Mouse (Mus musculus): ENCODE data around the gene Pde2a. TPM values are rescaled to one million over a fixed set of nuclear protein-coding genes. Genes with fewer than 3 reads are reported as not detected.

Gene Pde2a
- polyA plus RNA-seq, 1 experiment from 2014 or later = 16.9 TPM

DNA sequence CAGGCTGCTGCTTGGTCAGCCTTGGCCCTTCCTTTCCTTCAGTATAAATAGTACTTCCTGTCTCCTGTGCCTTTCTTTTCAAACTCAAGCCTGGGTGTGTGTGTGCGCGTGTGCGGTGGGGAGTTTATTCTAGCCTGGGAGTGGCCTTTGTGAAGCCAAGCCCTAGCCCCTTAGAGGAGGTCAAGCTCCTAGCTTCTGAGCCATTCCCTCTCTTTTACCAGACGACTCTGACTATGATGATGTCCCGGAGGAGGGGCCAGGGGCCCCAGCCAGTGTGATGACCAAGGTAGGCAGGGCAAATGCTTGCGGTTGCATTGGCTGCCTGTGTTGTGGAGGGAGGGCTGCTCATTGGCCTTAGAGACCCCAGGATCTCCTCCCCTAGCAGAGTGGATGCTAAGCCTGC lies 36.2 kb upstream of the Pde2a start:
- H3K27me3 ChIP-seq = no peaks in the 10 kb centered on the region
- peak overlapping the region; percentile 11; the same call in 1 of the 2 replicates for H3K4me3 ChIP-seq
- no peak overlapping the region for H3K9ac ChIP-seq
- H3K9me3 ChIP-seq = no peaks in the 10 kb centered on the region
- peaks cover 12% of the 10 kb centered on the region; the same call in 1 of the 2 replicates for H3K36me3 ChIP-seq
- H3K4me2 ChIP-seq = peak overlapping the region; percentile 46
- peak overlapping the region; percentile 89 for H3K27ac ChIP-seq
- peaks cover 44% of the 10 kb centered on the region for H3K4me1 ChIP-seq
- peak; percentile 67 for ATAC-seq (ENCODE audit: borderline replicate concordance, extremely low read depth, low FRiP score, low TSS enrichment)
- WGBS = 11% methylated on average over 6 of the region's 6 CpGs

DNA sequence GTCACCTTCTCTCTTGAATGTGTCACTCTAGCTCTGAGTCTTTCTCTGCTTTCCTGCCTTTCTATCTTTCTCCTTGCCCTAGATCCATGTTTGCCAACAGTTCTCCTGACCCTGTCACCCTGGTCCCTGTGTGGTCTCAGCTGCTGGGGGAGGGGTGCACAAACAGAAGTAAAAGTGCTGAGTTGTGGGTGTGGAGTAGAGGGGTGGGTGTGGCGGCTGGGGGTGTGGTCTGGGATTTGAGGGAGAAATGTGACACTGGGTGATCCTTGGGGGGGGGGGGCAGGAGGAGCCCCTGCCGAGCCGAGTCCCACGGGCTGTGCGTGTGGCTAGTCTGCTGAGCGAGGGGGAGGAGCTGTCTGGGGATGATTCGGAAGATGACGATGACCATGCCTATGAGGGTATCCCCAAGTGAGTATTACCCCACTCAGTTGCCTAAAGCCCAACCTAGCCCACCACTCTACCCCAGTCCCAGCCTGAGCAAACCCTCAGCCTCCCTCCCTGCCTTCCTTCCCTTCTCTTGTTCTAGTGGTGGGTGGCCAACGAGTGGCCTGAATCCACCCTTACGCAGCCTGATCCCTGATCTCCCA lies 35.5 kb upstream of the Pde2a start:
- H3K27ac ChIP-seq = peak overlapping the region; percentile 89
- 35% methylated on average over 9 of the region's 10 CpGs for WGBS
- peak overlapping the region; percentile 23 for H3K9ac ChIP-seq
- H3K4me1 ChIP-seq = peaks cover 50% of the 10 kb centered on the region
- peaks cover 12% of the 10 kb centered on the region; the same call in 1 of the 2 replicates for H3K36me3 ChIP-seq
- no peaks in the 10 kb centered on the region for H3K9me3 ChIP-seq
- peak; percentile 72 for ATAC-seq (ENCODE audit: borderline replicate concordance, extremely low read depth, low FRiP score, low TSS enrichment)
- H3K4me2 ChIP-seq = peak overlapping the region; percentile 46
- H3K27me3 ChIP-seq = no peaks in the 10 kb centered on the region
- H3K4me3 ChIP-seq = 0 out of 2 replicates have a peak overlapping the region, but pooled peaks have one; percentile 11

DNA sequence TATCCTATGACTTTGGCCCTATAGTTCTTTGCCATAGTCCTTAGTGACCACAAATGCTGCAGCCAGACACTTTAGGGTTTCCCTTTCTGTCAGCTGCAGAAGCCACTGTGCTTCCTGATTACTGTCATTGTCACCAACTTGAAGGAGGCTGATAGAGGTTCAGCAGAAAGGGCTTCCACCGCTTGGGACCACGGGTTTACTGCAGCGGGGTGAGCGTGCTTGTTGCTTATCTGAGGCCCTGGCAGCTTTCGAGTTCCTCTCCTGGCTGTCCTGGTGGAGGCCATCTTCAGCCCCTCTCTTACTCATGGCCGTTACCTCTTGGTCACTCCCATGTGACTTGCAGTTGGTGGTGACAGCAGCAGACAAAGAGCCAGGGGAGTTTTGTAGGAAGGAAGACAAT lies 32.2 kb upstream of the Pde2a start:
- H3K4me2 ChIP-seq = no peak overlapping the region
- peaks cover 66% of the 10 kb centered on the region for H3K4me1 ChIP-seq
- H3K36me3 ChIP-seq = peaks cover 12% of the 10 kb centered on the region; the same call in 1 of the 2 replicates
- ATAC-seq (ENCODE audit: borderline replicate concordance, extremely low read depth, low FRiP score, low TSS enrichment) = no peak
- H3K4me3 ChIP-seq = no peak overlapping the region
- no peaks in the 10 kb centered on the region for H3K9me3 ChIP-seq
- 76% methylated on average over 6 of the region's 6 CpGs for WGBS
- no peaks in the 10 kb centered on the region for H3K27me3 ChIP-seq
- H3K27ac ChIP-seq = no peak overlapping the region
- H3K9ac ChIP-seq = no peak overlapping the region

DNA sequence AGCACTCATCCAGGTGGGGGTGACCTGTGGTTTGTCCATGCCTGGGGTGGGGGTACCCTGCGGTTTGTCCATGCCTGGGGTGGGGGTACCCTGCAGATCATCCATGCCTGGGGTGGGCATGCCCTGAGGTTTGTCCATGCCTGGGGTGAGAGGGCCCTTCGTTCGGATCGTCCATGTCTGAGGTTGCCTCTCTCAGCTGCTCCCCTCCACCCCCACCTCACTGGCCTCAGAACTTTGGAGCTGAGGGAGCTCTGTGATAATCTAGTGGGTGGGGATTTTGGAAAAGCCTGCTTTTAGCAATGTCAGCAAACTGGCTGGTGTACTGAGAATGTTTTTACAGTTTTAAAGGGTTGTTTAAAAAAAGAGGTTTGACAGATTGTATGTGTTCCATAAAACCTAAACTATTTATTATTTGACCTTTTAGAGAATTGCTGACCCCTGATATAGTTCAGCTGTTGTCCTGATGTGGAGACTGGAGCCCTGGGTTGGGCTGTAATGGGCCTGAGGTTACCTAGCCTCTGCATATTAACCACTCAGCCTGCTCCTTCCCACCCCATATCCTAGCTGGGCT lies 29.5 kb upstream of the Pde2a start:
- 0 out of 2 replicates have a peak overlapping the region, but pooled peaks have one; percentile 18 for H3K4me2 ChIP-seq

DNA sequence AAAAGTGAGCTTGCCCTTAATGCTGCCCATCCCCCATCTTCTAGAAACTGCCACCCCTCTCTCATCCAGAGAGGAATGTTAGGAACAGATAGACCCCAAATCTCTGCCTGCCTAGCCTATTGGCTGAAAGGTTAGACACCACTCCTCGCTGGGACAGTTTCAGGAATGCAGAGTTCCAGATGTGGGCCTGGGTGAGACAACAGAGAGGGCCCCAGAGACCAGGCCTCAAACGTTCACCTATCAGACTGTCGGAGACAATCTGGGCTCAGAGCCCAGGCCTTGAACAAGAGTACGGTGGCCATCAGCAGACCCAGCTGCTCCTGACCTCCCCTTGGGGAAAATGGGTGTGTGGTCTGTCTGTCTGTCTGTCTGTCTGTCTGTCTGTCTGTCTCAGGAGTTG lies 28.5 kb upstream of the Pde2a start:
- no peaks in the 10 kb centered on the region for H3K9me3 ChIP-seq
- WGBS = 29% methylated on average over 4 of the region's 4 CpGs
- H3K9ac ChIP-seq = no peak overlapping the region
- peaks cover 33% of the 10 kb centered on the region for H3K36me3 ChIP-seq
- peak overlapping the region; percentile 99 for H3K27ac ChIP-seq
- H3K27me3 ChIP-seq = no peaks in the 10 kb centered on the region
- H3K4me3 ChIP-seq = no peak overlapping the region
- ATAC-seq (ENCODE audit: borderline replicate concordance, extremely low read depth, low FRiP score, low TSS enrichment) = peak; percentile 3; the same call in 1 of the 2 replicates
- peaks cover 46% of the 10 kb centered on the region for H3K4me1 ChIP-seq
- peak overlapping the region; percentile 55 for H3K4me2 ChIP-seq

More for the DNA sequence above, 29.5 kb upstream of the Pde2a start:
- H3K27me3 ChIP-seq = no peaks in the 10 kb centered on the region
- H3K9ac ChIP-seq = no peak overlapping the region
- WGBS = 34% methylated on average over 4 of the region's 4 CpGs
- H3K27ac ChIP-seq = peak overlapping the region; percentile 99
- peaks cover 46% of the 10 kb centered on the region for H3K4me1 ChIP-seq
- ATAC-seq (ENCODE audit: borderline replicate concordance, extremely low read depth, low FRiP score, low TSS enrichment) = no peak; the same call in 1 of the 2 replicates
- H3K4me3 ChIP-seq = no peak overlapping the region
- no peaks in the 10 kb centered on the region for H3K9me3 ChIP-seq
- H3K36me3 ChIP-seq = peaks cover 23% of the 10 kb centered on the region

DNA sequence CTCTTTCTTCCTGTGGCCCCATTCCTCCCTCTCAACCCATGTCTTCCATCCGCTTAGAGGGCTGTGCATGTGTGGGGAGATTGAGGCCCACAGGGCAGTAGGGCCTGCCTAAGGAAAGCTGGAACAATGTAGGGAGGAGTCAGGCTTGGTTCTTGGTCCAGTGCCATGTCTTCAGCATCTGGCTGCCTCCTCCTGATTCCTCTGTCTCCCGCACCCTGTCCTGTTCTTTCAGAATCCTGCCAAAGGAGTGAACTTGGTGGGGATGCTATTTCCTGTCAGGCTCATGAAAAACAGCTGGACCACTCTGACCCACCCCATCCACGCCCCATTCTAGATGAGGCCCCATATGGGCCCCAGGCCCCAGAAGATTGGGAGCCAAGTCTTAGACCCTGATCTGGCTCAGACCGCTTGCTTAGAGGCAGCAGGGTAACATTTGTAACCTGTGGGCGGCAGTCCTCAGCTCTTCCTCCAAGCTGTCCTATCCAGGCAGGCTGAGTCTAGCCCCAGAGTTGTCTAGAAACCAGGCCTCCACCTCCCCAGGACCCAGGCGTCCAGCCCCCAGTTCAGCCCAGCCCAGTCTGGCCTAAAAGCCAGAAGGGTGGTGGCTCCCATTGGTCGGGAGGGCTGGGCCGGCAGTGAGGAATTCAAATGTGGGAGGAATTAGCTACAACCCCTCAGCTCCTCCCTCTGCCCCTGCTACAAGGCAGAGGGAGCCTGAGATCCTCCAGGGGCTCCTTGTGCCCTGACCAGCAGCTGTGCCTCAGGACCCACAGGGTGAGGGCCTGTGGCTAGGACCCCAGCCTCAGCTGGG lies 27.6 kb upstream of the Pde2a start:
- peaks cover 36% of the 10 kb centered on the region for H3K36me3 ChIP-seq
- H3K4me2 ChIP-seq = peak overlapping the region; percentile 55
- peaks cover 46% of the 10 kb centered on the region for H3K4me1 ChIP-seq
- 20% methylated on average over 8 of the region's 8 CpGs for WGBS
- peak overlapping the region; percentile 37; the same call in 1 of the 2 replicates for H3K9ac ChIP-seq
- H3K9me3 ChIP-seq = no peaks in the 10 kb centered on the region
- H3K27ac ChIP-seq = peak overlapping the region; percentile 99
- peak overlapping the region; percentile 46 for H3K4me3 ChIP-seq
- ATAC-seq (ENCODE audit: borderline replicate concordance, extremely low read depth, low FRiP score, low TSS enrichment) = peak; percentile 92
- H3K27me3 ChIP-seq = no peaks in the 10 kb centered on the region

DNA sequence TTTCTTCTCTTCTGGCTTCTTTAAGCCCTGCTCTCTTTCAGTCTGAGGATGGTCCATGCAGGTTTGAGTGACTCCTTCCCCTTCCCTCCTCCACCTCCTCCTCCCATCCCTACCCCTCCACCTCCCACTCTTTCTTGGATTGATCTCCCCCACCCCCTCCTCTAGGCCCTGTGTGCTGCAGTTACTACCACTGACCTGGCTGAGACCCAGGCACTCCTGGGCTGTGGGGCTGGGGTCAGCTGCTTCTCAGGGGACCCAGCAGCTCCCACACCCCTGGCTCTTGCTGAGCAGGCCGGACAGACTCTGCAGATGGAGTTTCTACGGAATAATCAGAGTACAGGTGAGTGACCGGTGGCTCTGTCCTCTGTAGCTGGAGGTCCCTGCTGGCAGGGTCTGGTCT lies 26.9 kb upstream of the Pde2a start:
- Histone ChIP-seq H3K4me3 (peak overlapping the region; percentile 46), H3K4me2 (peak overlapping the region; percentile 55), H3K27me3 (no peaks in the 10 kb centered on the region), H3K27ac (peak overlapping the region; percentile 99), H3K9ac (peak overlapping the region; percentile 37), H3K36me3 (peaks cover 42% of the 10 kb centered on the region), H3K9me3 (no peaks in the 10 kb centered on the region), H3K4me1 (peaks cover 46% of the 10 kb centered on the region)
- no peak for ATAC-seq (ENCODE audit: borderline replicate concordance, extremely low read depth, low FRiP score, low TSS enrichment)
- 40% methylated on average over 3 of the region's 3 CpGs for WGBS

DNA sequence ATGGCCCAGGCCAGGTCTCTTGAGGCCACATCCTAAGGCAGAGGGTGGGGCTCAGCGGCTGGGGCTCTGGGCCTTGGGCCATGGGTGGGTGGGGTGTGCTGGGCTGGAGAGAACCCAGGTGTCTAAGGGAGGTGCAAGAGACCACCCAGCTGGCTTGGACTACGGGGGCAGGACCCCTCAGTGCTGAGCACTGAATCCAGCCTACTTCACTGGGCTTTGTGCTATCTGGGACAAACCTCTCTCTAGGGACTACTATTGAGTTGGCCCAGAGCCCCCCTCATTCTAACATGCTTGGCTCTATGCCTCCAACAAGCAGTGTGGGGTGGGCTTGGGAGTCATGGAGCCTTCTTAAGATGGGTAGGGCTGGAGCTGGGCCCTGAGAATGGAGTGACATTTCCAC lies 26.0 kb upstream of the Pde2a start:
- Histone ChIP-seq H3K4me1 (peaks cover 44% of the 10 kb centered on the region), H3K27ac (peak overlapping the region; percentile 99), H3K36me3 (peaks cover 44% of the 10 kb centered on the region), H3K9me3 (no peaks in the 10 kb centered on the region), H3K27me3 (no peaks in the 10 kb centered on the region), H3K4me3 (peak overlapping the region; percentile 46), H3K9ac (peak overlapping the region; percentile 37), H3K4me2 (peak overlapping the region; percentile 55)
- 38% methylated on average over 2 of the region's 2 CpGs for WGBS
- ATAC-seq (ENCODE audit: borderline replicate concordance, extremely low read depth, low FRiP score, low TSS enrichment) = no peak

DNA sequence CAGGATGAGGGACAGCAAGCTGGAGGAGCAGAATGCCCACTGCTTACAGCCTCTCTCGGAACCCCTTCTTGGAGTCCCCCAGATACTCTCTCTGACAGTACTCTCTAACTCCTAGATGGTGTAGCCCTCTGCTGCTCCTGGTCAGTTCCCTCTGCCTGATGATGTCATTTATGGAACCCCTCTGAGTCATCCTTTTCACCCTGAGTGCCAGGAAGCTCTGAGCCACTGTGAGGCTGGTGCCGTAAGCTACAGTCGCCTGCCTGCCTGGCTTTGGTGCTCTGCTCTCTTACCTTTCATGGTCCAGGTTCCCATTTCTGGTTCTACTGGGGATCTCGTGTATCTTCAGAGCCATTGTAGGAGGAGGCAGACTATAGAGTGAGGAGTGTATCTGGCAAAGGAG lies 24.3 kb upstream of the Pde2a start:
- Histone ChIP-seq H3K9ac (no peak overlapping the region), H3K27ac (no peak overlapping the region), H3K4me2 (no peak overlapping the region), H3K27me3 (no peaks in the 10 kb centered on the region), H3K36me3 (peaks cover 57% of the 10 kb centered on the region), H3K4me1 (peaks cover 27% of the 10 kb centered on the region), H3K4me3 (no peak overlapping the region), H3K9me3 (no peaks in the 10 kb centered on the region)
- 92% methylated on average over 4 of the region's 4 CpGs for WGBS
- no peak for ATAC-seq (ENCODE audit: borderline replicate concordance, extremely low read depth, low FRiP score, low TSS enrichment)

DNA sequence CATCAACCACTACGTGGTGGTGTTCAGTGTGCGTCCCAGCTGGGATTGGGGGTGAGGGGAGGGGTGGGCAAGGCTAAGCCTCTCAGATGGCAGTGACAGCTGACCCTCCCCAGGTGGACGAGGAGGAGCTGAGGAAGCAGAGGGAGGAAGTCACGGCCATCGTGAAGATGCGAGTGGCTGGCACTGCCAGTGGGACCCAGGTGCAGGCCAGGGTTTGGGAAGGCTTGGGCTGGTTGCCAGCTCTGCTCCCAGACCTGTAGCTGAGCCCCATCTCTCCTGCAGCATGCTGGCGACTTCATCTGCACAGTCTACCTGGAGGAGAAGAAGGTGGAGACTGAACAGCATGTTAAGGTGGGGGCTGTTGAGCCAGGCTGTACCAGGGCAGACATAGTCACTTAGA lies 20.0 kb upstream of the Pde2a start:
- WGBS = 80% methylated on average over 7 of the region's 7 CpGs
- ATAC-seq (ENCODE audit: borderline replicate concordance, extremely low read depth, low FRiP score, low TSS enrichment) = no peak
- H3K9ac ChIP-seq = no peak overlapping the region

DNA sequence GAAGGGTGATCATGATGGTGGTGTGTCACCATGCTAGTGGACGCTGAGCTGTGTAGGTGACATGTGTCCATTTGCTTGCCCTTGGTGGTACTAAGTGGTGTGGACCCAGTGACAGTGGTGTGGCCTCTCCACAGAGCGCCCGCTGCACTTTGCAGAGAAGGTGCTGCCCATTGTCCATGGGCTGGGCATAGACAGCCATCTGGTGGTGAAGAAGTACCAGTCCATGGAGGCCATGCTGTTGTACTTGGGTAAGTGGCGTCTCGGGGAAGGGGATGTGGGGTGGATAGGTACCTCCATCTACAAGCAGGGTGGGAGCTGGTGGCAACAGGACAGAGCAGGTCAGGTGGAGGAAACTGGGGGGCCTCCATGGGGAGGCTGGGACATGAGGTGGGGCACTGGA lies 17.7 kb upstream of the Pde2a start:
- H3K9me3 ChIP-seq = no peaks in the 10 kb centered on the region
- H3K4me3 ChIP-seq = no peak overlapping the region
- no peak for ATAC-seq (ENCODE audit: borderline replicate concordance, extremely low read depth, low FRiP score, low TSS enrichment)
- no peaks in the 10 kb centered on the region for H3K27me3 ChIP-seq
- H3K4me1 ChIP-seq = no peaks in the 10 kb centered on the region
- H3K9ac ChIP-seq = no peak overlapping the region
- H3K36me3 ChIP-seq = peaks cover 89% of the 10 kb centered on the region
- H3K4me2 ChIP-seq = no peak overlapping the region
- H3K27ac ChIP-seq = no peak overlapping the region
- 86% methylated on average over 5 of the region's 5 CpGs for WGBS

More for the DNA sequence above, 20.0 kb upstream of the Pde2a start:
- Histone ChIP-seq H3K27ac (no peak overlapping the region), H3K4me2 (no peak overlapping the region), H3K4me3 (no peak overlapping the region), H3K36me3 (peaks cover 91% of the 10 kb centered on the region), H3K4me1 (no peaks in the 10 kb centered on the region), H3K27me3 (no peaks in the 10 kb centered on the region), H3K9me3 (no peaks in the 10 kb centered on the region)
